Mouse (Mus musculus) lung, adult 2 months (tissue): ENCODE data around the gene Gcn1l1. TPM values are rescaled to one million over a fixed set of nuclear protein-coding genes. Genes with fewer than 3 reads are reported as not detected.
"Not testable (repeated sequence)": the region's sequence is repeated elsewhere in the genome, so short reads cannot be mapped to it uniquely, and the experiment has no call there.

ENCODE experiments used
- DNase-seq: peaks from one replicate; pipeline ENCODE4 v3.0.0; 2022
- H3K4me1 ChIP-seq: fragments of 200-500 bp; 2 replicates; pipeline ENCODE4 v1.6.1; 2011; ENCODE audit warnings: low read length; ENCODE audit not compliant: control insufficient read depth, insufficient read depth
- H3K4me3 ChIP-seq: fragments of 200-500 bp; replicated peaks from 2 replicates; pipeline ENCODE3; 2011; ENCODE audit warnings: low read depth, mild to moderate bottlenecking, control low read depth, low read length; ENCODE audit errors: extremely low read depth
- CTCF ChIP-seq: fragments of 200-500 bp; IDR thresholded peaks from 2 replicates; pipeline ENCODE4 v1.5.1; 2011; ENCODE audit warnings: mild to moderate bottlenecking, low read length, control low read depth; ENCODE audit not compliant: insufficient read depth
- POLR2A ChIP-seq: fragments of 200-500 bp; IDR thresholded peaks from 2 replicates; pipeline ENCODE4 v1.6.1; 2011; ENCODE audit warnings: low read depth, mild to moderate bottlenecking, control low read depth, low read length, borderline replicate concordance; ENCODE audit errors: extremely low read depth
- WGBS: fragments of 180-500 bp; shearing (Covaris S2); methylation state at CpG from one replicate; pipeline ENCODE4 v1.1.7; 2018; 5-methylcytosine and 5-hydroxymethylcytosine counted together
- polyA plus RNA-seq: library from polyadenylated mRNA; depleted of rRNA; stranded (reverse); fragments of >200 nt; gene quantifications from 2 replicates; pipeline ENCODE4 v1.2.3, GENCODE M21; 2012

The Gcn1l1 gene
- polyA plus RNA-seq, 1 experiment, result 52.8 TPM

GRCm38 (mm10) chr5:115572679-115573535, 7.9 kb downstream of the Gcn1l1 start:
- DNase-seq, result peak; percentile 20
- WGBS, result 31% methylated on average over 17 of the region's 17 CpGs
- H3K4me3 ChIP-seq, result no peak overlapping the region
- peaks cover 14% of the 10 kb centered on the region for H3K4me1 ChIP-seq
- TF ChIP-seq CTCF (no peak), POLR2A (peak; percentile 62; the same call in 1 of the 2 replicates)

GRCm38 (mm10) chr5:115574992-115575391, 9.9 kb downstream of the Gcn1l1 start:
- no peak for DNase-seq
- no peak overlapping the region for H3K4me3 ChIP-seq
- no peak for TF ChIP-seq CTCF
- no peak for TF ChIP-seq POLR2A
- WGBS, result 42% methylated on average over 8 of the region's 8 CpGs
- H3K4me1 ChIP-seq, result peaks cover 14% of the 10 kb centered on the region

GRCm38 (mm10) chr5:115577686-115578085, 12.6 kb downstream of the Gcn1l1 start:
- DNase-seq, H3K4me1 ChIP-seq, H3K4me3 ChIP-seq: not testable (repeated sequence)
- 91% methylated on average over 4 of the region's 4 CpGs for WGBS

- Histone ChIP-seq H3K4me1 (peaks cover 5% of the 10 kb centered on the region), H3K4me3 (no peak overlapping the region)
- no peak for DNase-seq
- no peak for TF ChIP-seq POLR2A
- no peak for TF ChIP-seq CTCF
- WGBS, result 91% methylated on average over 14 of the region's 14 CpGs
Measured at GRCm38 (mm10) chr5:115578922-115579321, 13.9 kb downstream of the Gcn1l1 start.

- TF ChIP-seq POLR2A (no peak), CTCF (no peak)
- Histone ChIP-seq H3K4me3 (no peak overlapping the region), H3K4me1 (peaks cover 2% of the 10 kb centered on the region; the same call in 1 of the 2 replicates)
- no peak for DNase-seq
- WGBS, result 79% methylated on average over 5 of the region's 5 CpGs
Measured at GRCm38 (mm10) chr5:115579363-115579762, 14.3 kb downstream of the Gcn1l1 start.

- no peaks in the 10 kb centered on the region for H3K4me1 ChIP-seq
- H3K4me3 ChIP-seq, result no peak overlapping the region
- DNase-seq, result no peak
- TF ChIP-seq CTCF, result no peak
- TF ChIP-seq POLR2A, result no peak
- WGBS, result 74% methylated on average over 14 of the region's 14 CpGs
Measured at GRCm38 (mm10) chr5:115580229-115581001, 15.4 kb downstream of the Gcn1l1 start.

GRCm38 (mm10) chr5:115581662-115582061, 16.6 kb downstream of the Gcn1l1 start:
- WGBS, result 89% methylated on average over 9 of the region's 9 CpGs
- Histone ChIP-seq H3K4me3 (no peak overlapping the region), H3K4me1 (no peaks in the 10 kb centered on the region)
- no peak for TF ChIP-seq POLR2A
- TF ChIP-seq CTCF, result no peak
- DNase-seq, result no peak

GRCm38 (mm10) chr5:115585616-115586015, 20.6 kb downstream of the Gcn1l1 start:
- 88% methylated on average over 12 of the region's 12 CpGs for WGBS
- Histone ChIP-seq H3K4me1 (no peaks in the 10 kb centered on the region), H3K4me3 (no peak overlapping the region)
- TF ChIP-seq CTCF (no peak), POLR2A (no peak)
- no peak for DNase-seq

GRCm38 (mm10) chr5:115586166-115586565, 21.1 kb downstream of the Gcn1l1 start:
- TF ChIP-seq CTCF, result no peak
- no peak for TF ChIP-seq POLR2A
- Histone ChIP-seq H3K4me1 (no peaks in the 10 kb centered on the region), H3K4me3 (no peak overlapping the region)
- DNase-seq, result no peak
- 91% methylated on average over 15 of the region's 15 CpGs for WGBS

- no peak for TF ChIP-seq CTCF
- no peak for TF ChIP-seq POLR2A
- WGBS, result 92% methylated on average over 2 of the region's 2 CpGs
- no peak for DNase-seq
- H3K4me1 ChIP-seq, result no peaks in the 10 kb centered on the region
- H3K4me3 ChIP-seq, result no peak overlapping the region
Measured at GRCm38 (mm10) chr5:115586780-115587179, 21.7 kb downstream of the Gcn1l1 start.
